Mouse (Mus musculus) olfactory bulb, adult 2 months (tissue): ENCODE data around the gene Cnih3.

Experiments
- CTCF ChIP-seq: fragments of 200-500 bp; IDR thresholded peaks from 2 replicates; pipeline ENCODE4 v1.5.1; 2012; ENCODE audit warnings: low read depth, mild to moderate bottlenecking, low read length, moderate library complexity; ENCODE audit not compliant: insufficient read depth
- POLR2A ChIP-seq: fragments of 200-500 bp; IDR thresholded peaks from 2 replicates; pipeline ENCODE4 v1.6.1; 2012; ENCODE audit warnings: mild to moderate bottlenecking, low read depth, low read length, moderate library complexity; ENCODE audit not compliant: insufficient read depth

- TF ChIP-seq POLR2A: no peak
- no peak for TF ChIP-seq CTCF
Observed at GRCm38 (mm10) chr1:181410647-181411254, 58.3 kb downstream of the Cnih3 start.
